Mouse (Mus musculus) fibroblast of lung, adult 2 months (primary cell): ENCODE results near the gene Prr29.
"Not testable (repeated sequence)": the region's sequence is repeated elsewhere in the genome, so short reads cannot be mapped to it uniquely, and the experiment has no call there.

Experiments
- DNase-seq: peaks from one replicate; pipeline ENCODE4 v3.0.0-alpha.2; 2011; ENCODE audit warnings: low read depth

Prr29 gene

DNA sequence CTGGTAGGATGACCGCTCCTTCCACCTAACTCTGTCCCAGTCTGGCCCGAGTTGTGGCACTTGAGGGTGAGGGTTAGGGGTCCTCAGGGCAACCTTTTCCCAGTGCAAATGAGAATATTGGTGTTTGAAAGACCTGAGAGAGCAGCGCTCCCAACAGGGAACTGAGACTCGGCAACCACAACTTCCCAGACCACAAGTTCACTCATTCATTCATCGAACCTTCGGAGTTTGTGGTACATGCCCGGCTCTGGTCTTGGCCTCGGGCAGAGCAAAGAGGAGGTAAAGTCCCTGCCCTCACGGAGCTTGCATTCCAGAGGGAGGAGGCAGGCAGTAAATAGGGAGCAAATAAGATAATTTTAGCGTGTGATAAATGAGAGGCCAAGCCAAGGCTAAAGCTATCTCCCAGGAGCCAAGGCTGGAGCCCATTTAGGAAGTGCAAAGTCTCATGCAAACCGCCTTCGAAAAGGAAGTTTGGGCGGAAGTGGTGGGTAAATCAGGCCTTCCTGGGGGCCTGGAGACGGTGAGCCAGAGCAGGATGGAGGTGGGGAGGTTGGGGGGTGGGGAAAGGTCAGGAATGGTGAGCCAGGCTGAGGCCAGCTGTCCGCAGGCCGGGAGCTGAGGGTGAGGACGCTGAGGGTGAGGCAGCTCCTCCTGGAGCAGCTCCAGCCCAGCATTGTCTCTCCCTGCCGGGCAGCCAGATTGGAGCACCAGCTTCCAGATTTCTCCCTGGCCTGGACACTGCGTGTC lies 9.7 kb upstream of the Prr29 start:
- DNase-seq, result no peak

DNA sequence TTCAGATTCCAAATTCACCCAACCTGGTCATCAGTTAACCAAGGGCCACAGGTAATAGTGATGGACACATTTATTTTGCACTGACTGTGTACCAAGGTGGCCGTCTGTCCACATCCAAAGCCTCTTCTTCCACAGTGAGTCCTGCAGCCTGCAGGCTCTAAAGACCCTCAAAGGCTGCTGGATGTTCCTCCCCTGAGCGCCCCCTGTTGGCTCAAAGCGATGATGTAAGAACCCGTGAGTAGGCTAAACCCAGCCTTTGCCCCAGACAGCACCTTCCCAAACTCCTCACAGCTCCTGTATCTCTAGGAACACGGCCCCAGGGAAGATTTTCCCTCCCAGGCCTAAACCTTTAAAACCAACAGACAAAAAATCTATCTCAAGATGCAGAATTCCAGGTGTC lies 5.9 kb upstream of the Prr29 start:
- DNase-seq, result no peak

DNA sequence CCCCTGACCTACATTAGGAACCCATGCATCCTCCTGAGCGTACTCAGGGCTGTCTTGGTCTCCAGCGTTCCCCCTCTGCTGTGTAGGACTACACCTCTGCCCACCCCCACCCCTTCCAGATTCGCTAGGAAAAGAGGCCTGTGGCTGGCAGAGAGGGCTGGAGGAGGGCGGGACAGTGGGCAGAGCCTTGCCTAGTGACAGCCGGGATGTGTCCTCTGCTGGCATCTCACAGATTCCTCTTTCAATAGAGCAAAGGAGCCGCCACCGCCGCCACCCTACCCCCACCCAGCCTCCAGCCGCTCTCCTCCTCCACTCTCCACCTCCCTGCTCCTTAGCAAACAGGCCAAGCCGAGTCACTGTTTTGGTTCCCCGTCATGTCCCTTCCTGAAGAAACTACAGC lies 560 bp upstream of the Prr29 start:
- no peak for DNase-seq

DNA sequence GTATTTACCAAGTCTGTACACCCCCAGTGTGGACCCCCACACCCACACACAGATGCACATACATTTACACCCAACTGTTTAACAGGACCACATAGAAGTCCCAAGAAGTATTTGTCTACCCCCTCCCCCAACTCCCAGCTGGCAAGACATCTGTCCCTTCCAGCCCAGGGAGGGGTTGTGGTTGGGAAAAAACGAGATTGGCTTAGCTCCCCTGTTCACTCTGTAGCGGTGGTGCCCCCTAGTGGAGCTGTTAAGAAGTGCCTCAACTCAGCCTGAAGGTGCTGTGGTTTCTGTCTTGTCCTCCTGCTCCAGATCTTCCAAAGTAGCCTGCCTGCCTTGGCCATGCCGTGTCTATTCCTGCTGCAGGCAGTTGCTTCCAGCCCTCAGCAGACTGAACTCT lies 1.0 kb downstream of the Prr29 start:
- DNase-seq, result peak; percentile 16

DNA sequence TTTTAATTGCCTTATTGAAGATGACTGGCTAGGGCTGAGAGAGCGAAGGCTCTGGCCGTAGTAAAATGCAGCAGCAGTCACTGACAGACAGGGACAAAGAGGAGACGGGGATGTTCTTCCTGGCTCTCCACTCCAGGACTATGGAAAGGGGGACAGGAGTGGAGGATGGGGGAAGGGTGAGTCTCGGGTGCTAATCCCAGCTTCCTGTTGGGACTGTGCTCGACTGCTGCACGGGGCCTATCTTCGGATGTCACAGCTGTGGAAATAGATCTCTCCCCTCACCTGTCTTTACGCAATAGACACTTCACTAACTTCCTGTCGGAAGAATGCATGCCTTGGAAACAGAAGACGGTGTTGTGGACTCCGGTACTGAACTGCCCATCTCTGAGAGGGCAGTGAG lies 8.7 kb downstream of the Prr29 start:
- no peak for DNase-seq

DNA sequence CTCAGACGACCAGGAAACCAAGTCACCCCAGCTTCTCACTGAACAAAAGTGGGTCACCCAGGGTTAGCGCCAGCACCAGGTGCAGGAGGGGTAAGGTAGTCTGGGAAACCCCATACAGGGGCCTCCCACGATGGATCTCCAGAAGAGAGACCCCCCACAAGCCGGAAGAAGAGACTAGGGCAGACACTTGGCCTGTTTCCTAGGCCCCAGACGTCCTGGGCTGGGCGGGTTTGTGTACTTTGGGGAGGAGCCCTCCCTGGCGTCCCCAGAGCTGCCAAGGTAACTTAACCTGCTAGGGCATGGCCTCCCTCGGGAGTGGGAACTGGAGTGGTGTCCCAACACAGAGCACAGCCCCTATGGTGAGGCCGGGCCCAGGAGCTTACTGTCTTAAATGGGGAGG lies 9.3 kb downstream of the Prr29 start:
- no peak for DNase-seq

DNA sequence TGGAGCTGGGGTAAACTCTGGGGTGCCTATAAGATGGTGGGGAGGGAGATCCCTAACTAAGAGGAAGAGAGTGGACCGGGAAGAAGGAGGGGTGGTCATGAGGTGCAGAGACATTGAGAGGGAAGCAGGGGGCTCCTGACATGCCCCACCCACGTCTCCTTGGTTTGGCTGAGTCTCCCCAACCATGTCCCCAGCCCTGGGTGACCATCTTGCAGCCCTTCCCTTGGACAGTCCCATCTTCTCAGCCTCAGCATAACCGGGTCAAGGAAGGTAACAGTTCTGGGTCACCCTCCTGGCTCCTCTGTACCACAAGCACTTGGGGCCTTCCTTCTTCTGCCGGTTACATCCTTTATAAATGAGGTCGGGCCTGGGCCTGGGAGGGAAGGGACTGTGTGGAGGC lies 9.7 kb downstream of the Prr29 start:
- no peak for DNase-seq

DNA sequence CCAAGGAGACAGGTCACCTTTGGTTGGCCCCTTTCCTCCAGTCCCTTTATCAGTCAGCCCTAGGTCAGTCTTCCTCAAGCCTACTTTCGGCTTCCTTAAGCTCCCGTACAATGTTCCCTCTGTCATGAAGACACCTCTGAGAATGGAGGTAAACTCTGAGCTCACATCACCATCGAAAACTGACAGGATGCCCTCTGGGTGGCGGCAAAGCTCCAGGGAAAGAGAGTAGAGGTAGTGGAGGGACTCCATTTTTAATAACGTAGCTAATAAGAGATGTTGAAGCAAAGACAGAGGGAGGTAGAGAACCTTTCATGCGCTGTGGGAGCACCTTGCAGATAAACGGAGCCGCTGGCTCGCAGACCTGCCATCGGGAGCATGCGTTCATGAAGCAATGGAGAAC lies 15.7 kb downstream of the Prr29 start:
- DNase-seq, result no peak

DNA sequence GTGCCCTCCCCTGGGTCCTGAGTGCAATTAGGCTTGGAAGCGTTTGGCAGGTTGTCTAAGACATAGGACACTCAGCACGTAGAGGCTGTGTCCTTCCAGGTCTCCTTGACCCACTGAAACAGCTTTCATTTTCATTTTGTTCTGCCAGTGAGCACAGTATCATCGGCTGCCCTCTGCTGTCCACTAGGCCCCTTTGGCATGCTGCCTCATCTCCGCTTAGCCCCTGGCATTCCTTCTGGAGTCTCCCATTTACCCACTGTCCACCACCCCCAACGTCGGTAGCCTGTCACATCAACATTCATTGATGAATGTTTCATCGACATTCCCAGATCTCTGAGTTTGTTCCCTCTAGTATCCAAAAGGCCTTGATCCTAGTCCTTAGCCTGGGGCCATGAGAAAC lies 16.6 kb downstream of the Prr29 start:
- no peak for DNase-seq

DNA sequence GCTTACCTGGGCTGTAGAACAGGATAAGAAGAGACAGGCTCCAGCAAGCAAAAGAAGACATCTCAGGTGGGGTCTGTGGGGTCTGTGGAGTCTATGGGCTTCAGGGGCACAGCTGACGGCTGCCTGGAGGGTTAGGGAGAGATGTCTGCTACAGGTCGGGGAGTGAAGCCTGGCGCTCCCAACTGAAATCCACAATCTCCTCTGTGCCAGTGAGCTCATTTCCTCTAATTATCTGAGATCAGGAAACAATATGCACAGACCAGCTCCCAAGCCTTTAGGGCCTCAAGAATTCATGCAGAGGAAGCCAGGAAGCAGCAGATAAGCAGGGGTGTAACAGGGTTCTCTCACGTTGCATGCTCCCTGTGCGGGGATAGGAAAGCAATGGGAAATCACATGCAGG lies 17.2 kb downstream of the Prr29 start:
- DNase-seq, result no peak

DNA sequence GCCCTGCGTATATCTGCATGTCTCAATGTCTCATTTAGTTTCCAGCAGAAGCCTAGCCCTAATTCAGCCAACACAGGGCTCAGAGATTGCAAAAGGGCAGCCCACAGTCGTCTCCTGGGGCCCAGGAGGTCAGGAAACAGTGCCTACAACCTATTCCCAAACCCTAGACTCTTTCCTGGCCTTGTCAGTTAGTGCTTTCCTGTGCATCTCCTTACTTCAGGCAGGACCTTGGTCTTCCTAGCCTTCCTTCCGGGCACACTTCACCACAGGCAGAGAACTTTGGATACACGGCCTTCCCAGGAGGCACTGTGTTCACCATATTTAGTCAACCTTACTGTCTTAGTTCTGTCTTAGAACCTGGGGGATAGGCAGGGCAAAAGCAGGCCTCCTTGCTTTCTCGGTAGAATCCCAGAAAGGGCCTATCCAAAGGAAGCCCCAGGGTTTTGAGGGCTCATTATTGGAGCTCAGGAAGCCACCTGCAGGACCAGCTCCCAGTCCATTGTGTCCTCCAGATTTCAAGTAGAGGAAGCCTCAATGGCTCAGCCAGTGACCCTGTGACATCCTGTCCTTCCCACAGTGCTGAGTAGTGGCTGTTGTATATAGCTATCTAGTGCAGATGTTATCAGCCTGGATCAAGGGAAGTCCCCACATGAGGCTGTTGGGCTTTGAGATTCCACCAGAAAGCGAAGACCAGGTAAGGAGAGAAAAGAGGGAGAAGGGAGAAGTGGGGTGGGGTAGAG lies 17.9 kb downstream of the Prr29 start:
- DNase-seq, result no peak

DNA sequence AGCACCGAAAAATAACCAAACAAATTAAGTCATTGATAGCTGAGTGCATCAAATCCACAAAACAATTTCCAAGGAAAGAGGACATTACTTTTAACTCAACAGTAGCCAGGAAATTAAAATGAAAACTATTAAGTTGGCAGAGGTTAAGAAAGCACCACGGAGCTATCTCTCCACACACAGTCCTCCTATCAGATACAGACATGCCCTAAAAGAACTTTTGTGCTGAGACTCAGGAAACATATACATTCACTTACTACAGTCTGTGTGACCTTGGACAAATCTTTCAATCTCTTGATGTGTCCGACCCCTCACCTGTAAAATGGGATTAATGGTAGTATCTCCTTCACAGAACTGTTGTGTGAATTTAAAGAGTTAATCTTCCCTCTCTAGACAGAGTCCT lies 21.1 kb downstream of the Prr29 start:
- DNase-seq, result no peak

DNA sequence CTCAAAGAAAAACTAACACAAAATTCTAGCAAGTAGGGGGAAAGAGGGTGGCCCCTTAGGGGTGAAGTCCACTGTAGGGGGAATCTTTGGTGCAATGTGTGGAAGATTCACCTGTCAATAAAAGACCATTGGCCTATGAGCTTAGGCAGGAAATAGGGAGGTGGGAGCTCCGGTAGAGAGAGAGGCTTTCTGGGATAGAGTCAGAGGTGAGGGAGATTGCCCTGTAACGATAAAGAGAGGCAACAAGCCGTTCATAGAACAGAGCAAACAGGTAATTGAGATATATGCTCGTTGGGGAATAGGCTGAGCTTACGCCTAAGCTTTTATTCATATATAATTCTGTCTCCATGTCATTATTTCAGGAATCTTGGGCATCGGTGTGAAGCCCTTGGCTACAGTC lies 21.7 kb downstream of the Prr29 start:
- no peak for DNase-seq

DNA sequence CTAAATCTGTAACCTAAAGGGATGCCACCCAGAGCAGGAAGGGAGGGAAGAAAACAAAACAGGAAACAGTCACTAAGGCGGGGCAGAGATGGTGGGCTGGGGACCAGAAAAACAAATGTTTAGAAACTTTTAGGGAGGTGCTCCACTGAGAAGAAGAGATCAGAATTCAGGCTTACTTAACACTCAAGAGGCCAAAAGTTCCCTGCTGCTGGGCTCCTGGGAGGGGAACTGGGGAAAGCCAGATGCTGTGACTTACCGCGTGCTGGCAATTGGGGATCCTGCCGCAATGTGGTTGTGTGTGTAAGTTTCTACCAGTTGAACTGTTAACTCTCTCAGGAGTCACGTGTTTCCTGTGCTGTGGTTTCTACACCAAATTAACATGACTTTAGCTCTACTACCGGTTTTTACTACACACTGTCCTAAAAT lies 22.5 kb downstream of the Prr29 start, which contains the start of gene Icam2:
Gene Icam2, minus strand, starts transcription at position 285 of the 426 bp plus-strand sequence.
- DNase-seq, result no peak

DNA sequence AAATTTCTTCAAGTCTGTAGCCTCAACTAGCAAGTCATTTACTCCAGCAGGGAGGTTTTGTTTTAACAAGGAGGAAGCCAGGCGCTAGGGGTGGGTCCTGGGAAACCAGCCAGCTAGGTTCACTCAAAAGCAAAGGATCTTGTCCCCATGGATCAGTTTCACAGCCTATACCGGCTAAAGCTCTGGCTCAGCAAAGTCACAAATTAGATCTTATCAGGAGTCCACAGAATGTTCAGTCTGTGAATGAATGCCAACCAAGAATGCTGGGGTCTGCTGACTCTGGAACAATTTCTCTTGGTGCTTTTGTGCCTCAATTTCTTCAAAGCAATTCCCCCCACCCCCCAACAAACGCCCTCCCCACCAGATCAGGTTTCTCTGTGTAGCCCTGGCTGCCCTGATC lies 24.3 kb downstream of the Prr29 start:
- DNase-seq, result no peak

DNA sequence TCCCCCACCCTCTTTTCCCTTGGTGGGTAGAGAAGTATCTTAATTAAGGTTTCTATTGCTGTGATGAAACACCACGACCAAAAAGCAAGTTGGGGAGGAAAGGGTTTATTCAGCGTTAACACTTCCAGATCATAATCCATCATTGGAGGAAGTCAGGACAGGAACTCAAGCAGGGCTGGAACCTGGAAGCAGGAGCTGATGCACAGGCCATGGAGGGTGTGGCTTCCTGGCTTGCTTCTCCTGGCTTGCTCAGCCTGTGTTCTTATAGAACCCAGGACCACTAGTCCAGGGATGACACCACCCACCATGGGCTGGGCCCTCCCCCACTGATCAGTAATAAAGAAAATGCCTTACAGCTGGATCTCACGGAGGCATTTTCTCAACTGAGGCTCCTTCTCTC lies 25.5 kb downstream of the Prr29 start:
- DNase-seq, result no peak

DNA sequence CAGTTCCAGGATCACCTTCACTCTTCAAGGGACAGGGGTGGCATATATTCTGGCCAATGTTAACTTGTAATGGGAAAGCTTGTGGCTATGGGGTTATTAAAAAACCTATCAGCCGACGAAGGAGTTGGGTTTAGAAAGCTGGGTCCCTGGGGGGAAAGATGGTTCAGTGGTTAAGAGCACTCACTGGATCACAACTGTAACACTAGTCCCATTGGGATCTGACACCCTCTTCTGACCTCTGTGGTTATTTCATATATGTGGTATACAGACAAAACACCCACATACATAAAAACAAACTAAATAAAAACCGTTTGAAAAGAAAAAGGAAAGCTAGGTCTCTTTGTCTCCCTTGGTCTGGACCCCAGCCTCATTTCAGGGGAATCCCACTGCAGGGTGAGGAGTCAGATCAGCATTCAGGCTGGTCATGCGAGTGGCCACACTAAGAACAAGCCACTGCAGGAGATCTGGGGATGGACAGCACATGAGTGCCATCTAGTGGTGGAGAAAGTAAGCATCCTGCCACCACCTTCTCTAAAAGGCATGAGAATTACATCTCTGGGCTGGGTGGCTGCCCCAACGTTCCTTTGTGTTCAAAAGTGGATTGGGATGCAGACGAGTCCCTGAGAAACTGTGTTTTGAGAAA lies 26.4 kb downstream of the Prr29 start:
- DNase-seq, result peak; percentile 42

DNA sequence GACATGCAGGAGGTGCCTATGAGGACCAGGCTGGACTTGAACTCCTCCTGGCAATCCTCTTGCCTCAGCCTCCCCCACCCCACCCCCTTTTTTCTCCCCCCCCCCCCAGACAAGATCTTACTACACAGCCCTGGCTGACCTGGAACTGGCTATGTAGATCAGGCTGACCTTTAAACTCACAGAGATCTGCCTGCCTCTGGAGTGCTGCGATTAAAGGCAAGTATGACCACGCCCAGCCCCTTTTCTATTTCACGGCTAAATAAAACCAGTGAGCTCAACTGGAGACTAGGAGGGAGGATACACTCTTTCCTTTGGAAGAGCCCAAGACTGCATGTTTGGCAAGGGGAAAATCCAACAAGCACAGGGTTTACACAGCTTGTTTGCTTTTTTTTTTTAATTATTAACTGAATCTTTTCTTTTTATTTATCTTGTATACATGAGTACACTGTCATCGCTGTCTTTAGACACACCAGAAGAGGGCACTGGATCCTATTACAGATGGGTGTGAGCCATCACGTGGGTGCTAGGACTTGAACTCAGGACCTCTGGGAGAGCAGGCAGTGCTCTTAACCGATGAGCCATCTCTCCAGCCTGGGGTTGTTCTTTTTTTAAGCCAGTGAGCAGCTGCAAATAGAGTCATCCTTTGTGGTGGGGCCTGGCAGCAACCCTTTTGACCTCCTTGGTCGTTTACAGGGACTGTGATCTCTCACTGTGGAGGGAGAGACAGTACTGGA lies 27.5 kb downstream of the Prr29 start:
- DNase-seq, result no peak

DNA sequence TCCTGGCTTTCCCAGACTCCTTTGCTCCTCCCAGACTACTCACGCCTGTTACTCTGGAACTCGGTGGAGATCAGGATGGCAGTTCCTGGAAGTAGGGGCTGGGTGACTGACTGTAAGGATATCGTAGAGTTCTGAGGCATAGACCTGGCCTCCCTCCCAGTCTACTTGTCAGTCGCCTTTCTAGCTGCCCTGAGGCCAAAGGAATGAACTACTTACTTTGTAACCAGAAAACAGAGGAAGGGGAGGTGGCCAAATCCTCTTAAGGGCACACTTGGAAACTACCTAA lies 28.0 kb downstream of the Prr29 start:
- DNase-seq, result peak; percentile 14

DNA sequence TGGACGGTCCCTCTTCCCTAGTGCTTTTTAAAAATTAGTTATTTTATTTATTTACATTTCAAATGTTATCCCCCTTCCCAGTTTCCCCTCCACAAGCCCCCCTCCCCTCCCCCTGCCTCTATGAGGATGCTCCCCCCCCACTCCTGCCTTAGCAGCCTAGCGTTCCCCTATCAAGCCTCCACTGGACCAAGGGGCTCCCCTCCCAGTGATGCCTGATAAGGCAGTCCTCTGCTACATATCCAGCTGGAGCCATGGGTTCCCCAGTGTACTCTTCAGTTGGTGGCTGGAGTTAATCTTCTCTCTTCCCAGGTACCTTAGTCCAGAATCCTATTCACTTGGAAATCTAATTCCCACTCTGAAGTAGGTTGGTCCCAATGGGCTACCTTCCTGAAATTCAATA lies 28.8 kb downstream of the Prr29 start:
- DNase-seq, result not testable (repeated sequence)

DNA sequence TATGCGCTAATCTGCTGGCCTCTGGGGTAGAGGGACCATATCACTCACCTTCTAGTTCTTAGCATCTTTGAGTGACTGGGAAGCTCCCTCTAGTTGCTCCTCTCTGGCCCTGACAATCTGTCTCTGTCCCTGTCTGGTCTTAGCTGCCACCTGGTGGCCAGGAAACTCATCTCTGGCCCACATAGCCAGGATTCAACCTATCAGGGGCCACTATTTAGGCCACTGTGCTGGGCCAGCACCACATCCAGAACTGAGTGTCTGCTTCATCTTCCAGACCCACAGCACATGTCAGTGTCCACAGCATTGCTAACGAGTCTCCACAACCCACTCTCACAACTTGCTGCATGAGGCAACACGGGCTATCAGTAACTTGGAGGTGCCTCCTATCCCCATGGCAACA lies 32.4 kb downstream of the Prr29 start:
- no peak for DNase-seq

DNA sequence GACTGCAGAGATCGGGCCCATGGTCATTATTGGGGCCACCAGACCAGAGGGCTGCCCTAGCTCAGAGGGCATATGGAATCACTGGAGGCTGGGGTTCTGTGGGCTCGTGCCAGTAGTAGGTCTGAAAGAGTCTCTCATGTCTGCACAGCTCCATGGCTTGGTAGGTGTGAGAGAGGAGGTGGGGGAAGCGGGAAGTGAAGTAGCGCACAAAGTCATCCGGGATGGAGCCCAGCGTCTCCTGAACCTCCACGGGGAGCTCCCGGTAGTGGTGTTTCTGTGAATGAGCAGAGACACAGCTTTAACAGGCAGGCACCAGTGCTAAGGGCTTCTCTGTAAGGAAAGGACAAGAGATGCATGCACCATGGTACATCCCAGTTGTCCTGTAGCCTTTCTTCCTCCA lies 33.2 kb downstream of the Prr29 start:
- no peak for DNase-seq

DNA sequence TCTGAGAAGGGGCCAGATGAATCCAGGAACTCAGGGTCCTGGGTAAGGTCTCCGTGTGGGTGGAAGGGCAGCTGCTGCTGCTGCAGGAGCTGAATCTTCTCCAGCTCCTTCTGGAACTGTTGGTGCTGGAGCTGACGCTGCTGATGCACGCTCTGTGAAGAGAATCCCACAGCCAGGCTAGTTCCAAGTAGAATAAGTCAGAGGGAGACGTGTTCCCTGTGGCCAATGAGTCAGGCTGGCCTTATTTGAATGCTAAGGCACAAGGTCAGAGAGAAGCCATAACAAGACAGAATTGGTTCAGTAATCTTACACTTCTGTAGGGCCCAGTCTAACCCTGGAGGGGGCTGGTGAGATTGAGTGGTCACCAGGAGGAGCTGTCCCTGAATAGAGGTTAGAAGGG lies 44.7 kb downstream of the Prr29 start:
- peak; percentile 46 for DNase-seq
